ENCODE assay signal across 25 mouse cellular contexts in the genomic region with DNA sequence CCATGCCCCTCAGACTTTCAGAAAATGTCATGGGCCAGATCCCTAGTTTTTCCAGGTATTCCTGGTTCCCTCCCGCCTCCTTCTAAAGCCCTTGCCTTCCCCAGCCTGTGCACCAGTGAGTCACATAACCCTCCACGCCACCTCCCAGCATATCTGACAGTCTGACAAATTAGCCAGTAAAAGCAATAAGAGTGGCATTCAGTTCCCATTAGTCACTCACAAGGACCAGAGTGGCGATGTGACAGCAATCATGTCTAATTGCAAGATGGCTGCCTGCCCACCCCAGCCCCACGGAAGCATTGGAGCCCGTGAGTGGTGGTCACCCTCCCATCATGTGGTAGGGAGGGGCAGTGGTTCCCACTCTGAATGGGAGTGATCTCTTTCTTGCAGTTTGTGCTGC. TPM values are rescaled to one million over a fixed set of nuclear protein-coding genes. Genes with fewer than 3 reads are reported as not detected.
DNase-seq lines count a peak whose midpoint lies in the region; ATAC-seq lines count a peak whose summit lies in the region.
"Had no signal": no experiment of that assay in that cellular context is flagged by ENCODE, and none has a peak within 500 bp of the region (broad histone marks: within the 10 kb centered on the region; RNA-seq: fewer than 3 reads in every experiment).

No protein-coding gene starts in this region.

- no peak for ATAC-seq in neural tube, embryonic 13.5 days (ENCODE audit: low read depth)
- ATAC-seq: intestine, embryonic 15.5 days had no signal

- H3K36me3 ChIP-seq in neural tube, embryonic 13.5 days, result no peaks in the 10 kb centered on the region
- H3K36me3 ChIP-seq: embryonic facial prominence, embryonic 12.5 days; intestine, embryonic 15.5 days; limb, embryonic 15.5 days; neural tube, embryonic 12.5 days had no signal

- 43% methylated on average over 5 of the region's 5 CpGs for WGBS in neural tube, embryonic 13.5 days

- no peak overlapping the region for H3K4me2 ChIP-seq in neural tube, embryonic 13.5 days
- H3K4me2 ChIP-seq: embryonic facial prominence, embryonic 12.5 days; intestine, embryonic 15.5 days; limb, embryonic 15.5 days; neural tube, embryonic 12.5 days had no signal

- peaks cover 55% of the 10 kb centered on the region for H3K4me1 ChIP-seq in neural tube, embryonic 13.5 days (replicated peaks)

- H3K9ac ChIP-seq in neural tube, embryonic 13.5 days, result no peak overlapping the region
- H3K9ac ChIP-seq: embryonic facial prominence, embryonic 12.5 days; intestine, embryonic 15.5 days; limb, embryonic 15.5 days; neural tube, embryonic 12.5 days had no signal

- intact Hi-C loops in gastrocnemius, postnatal 36 days (cut with DNase I), result no loop called here

- H3K4me3 ChIP-seq in neural tube, embryonic 13.5 days, result no peak overlapping the region
- H3K4me3 ChIP-seq: embryonic facial prominence, embryonic 12.5 days; erythroblast, embryonic 14.5 days; intestine, embryonic 15.5 days; limb, embryonic 15.5 days; neural tube, embryonic 12.5 days had no signal

- DNase-seq in adrenal gland, postnatal 14 days, result peak; percentile 55
- DNase-seq in adrenal gland, adult 18-20 months (ENCODE audit: low spot score in 2 of 2), result no peak
- no peak for DNase-seq in neural tube, embryonic 10.5 days (ENCODE audit: extremely low spot score, low spot score)
- peak; percentile 17 for DNase-seq in fibroblast of lung, adult 2 months (ENCODE audit: low read depth)
- DNase-seq in gastrocnemius, postnatal 36 days, result no peak
- DNase-seq in right cerebral cortex, postnatal 14 days, result no peak
- DNase-seq: cerebellum, adult 11 months; cerebellum, postnatal 10 days; gastrocnemius, postnatal 14 days; kidney, adult 9 months; kidney, postnatal 36 days; lung, postnatal 14 days; right cerebral cortex, postnatal 25 days; thymus, adult 2 months had no signal

- no peaks in the 10 kb centered on the region for H3K27me3 ChIP-seq in neural tube, embryonic 13.5 days
- H3K27me3 ChIP-seq: embryonic facial prominence, embryonic 12.5 days; intestine, embryonic 15.5 days; neural tube, embryonic 12.5 days had no signal

- peak overlapping the region; percentile 86 for H3K27ac ChIP-seq in neural tube, embryonic 13.5 days (replicated peaks)
- H3K27ac ChIP-seq: embryonic facial prominence, embryonic 12.5 days; intestine, embryonic 15.5 days; limb, embryonic 15.5 days; neural tube, embryonic 12.5 days had no signal

- no peaks in the 10 kb centered on the region for H3K9me3 ChIP-seq in neural tube, embryonic 13.5 days
- H3K9me3 ChIP-seq: embryonic facial prominence, embryonic 12.5 days; intestine, embryonic 15.5 days; limb, embryonic 15.5 days; neural tube, embryonic 12.5 days had no signal

RNA-seq across cellular contexts. Expression of a gene that starts 25.3 kb away (rescaled TPM):
- 485 and 500 TPM in 2 replicates for total RNA-seq in adrenal gland, postnatal 14 days (2021)
- total RNA-seq in adrenal gland, adult 18-20 months (2021), result 100 to 1,000 TPM; 547 to 572 TPM
- polyA plus RNA-seq in neural tube, embryonic 13.5 days (2015; fragmentation: Nextera tagmentation; extraction: Ambion mirVana), result 69.6 and 98.6 TPM in 2 replicates
- total RNA-seq in gastrocnemius, postnatal 36 days (2021), result not detected
- total RNA-seq: hematopoietic stem cell, adult 5-6 weeks; megakaryocyte-erythroid progenitor cell, adult 5-6 weeks; monocyte, adult 5-6 weeks had no signal
- polyA plus RNA-seq: C2C12; erythroblast, embryonic 14.5 days; spleen, adult 2 months had no signal

Comparison
In these comparisons a context has a peak if more than half of its experiments do, and no peak if none do; other contexts are left out.
1. DNase-seq: peak in adrenal gland, postnatal 14 days (single experiment) and fibroblast of lung, adult 2 months (single experiment); none in adrenal gland, adult 18-20 months (0 of 2), neural tube, embryonic 10.5 days (single experiment), gastrocnemius, postnatal 36 days (0 of 2) and right cerebral cortex, postnatal 14 days (single experiment).
2. RNA of a gene that starts 25.3 kb away (total RNA-seq): 547 to 572 TPM in adrenal gland, adult 18-20 months and 485 to 500 TPM in adrenal gland, postnatal 14 days; not detected in gastrocnemius, postnatal 36 days; every median in the first group is over 100 times any median in the second.